Mouse (Mus musculus) lung, postnatal 36 days (tissue): Measurements from ENCODE around the gene Tomm70a.

Source experiments
- DNase-seq: peaks from one replicate; pipeline ENCODE4 v3.0.0; 2022; ENCODE audit warnings: mixed read lengths

Tomm70a gene

GRCm38 (mm10) chr16:57196590-57196989, 75.1 kb downstream of the Tomm70a start:
- DNase-seq = no peak

GRCm38 (mm10) chr16:57197281-57197680, 75.8 kb downstream of the Tomm70a start:
- DNase-seq = no peak
